Mouse (Mus musculus) megakaryocyte progenitor cell, adult 5-6 weeks (primary cell): Measurements from ENCODE around the gene Gm3259. TPM values are rescaled to one million over a fixed set of nuclear protein-coding genes. Genes with fewer than 3 reads are reported as not detected.
"Not testable (repeated sequence)": the region's sequence is repeated elsewhere in the genome, so short reads cannot be mapped to it uniquely, and the experiment has no call there.

ENCODE experiments used
- ATAC-seq: replicated peaks from 2 replicates; pipeline ENCODE4 v1.8.0; 2016; ENCODE audit warnings: mild to moderate bottlenecking, moderate TSS enrichment, inconsistent platforms; ENCODE audit not compliant: poor library complexity
- total RNA-seq, 2 experiments: library from RNA; stranded (forward) in 1 of 2; stranded (reverse) in 1 of 2; fragments of 157-497, 149-512 nt in 1 of 2; fragments of 200-1000 nt in 1 of 2; gene quantifications; 2 replicates each; pipeline versions ENCODE4 v1.2.3 to v1.2.4; 2015 to 2017

Gene Gm3259
- total RNA-seq (2015): not detected in 2 replicates
- not detected in 2 replicates for total RNA-seq (2017)

GRCm38 (mm10) chr5:95305611-95306010, at the start of gene Gm3259:
Gene Gm3259 (plus strand): TSS chr5:95305911.
- ATAC-seq: not testable (repeated sequence)

- ATAC-seq: not testable (repeated sequence)
These were observed 33.0 kb upstream of the Gm3259 start, which contains the start of gene Gm10424 for GRCm38 (mm10) chr5:95272668-95273067. Gene Gm10424 (minus strand): TSS chr5:95272768.

Other genes with a start within 250 kb of the Gm3259 start
- gene Gm7942, start 199.0 kb upstream of the Gm3259 start, total RNA-seq (2015): not detected in 2 replicates
- not detected in 2 replicates for gene Gm7942, start 199.0 kb upstream of the Gm3259 start, total RNA-seq (2017)
- not detected in 2 replicates for gene Gm16513, start 123.3 kb upstream of the Gm3259 start, total RNA-seq (2015)
- not detected in 2 replicates for gene Gm16513, start 123.3 kb upstream of the Gm3259 start, total RNA-seq (2017)
- gene Gm10424, start 33.1 kb upstream of the Gm3259 start, total RNA-seq (2015): not detected in 2 replicates
- not detected in 2 replicates for gene Gm10424, start 33.1 kb upstream of the Gm3259 start, total RNA-seq (2017)
- not detected in 2 replicates for gene D5Ertd577e, start 150.9 kb downstream of the Gm3259 start, total RNA-seq (2015)
- gene D5Ertd577e, start 150.9 kb downstream of the Gm3259 start, total RNA-seq (2017): not detected in 2 replicates
- not detected in 2 replicates for gene Gm3286, start 204.8 kb downstream of the Gm3259 start, total RNA-seq (2015)
- gene Gm3286, start 204.8 kb downstream of the Gm3259 start, total RNA-seq (2017): not detected in 2 replicates